Mouse (Mus musculus): ENCODE data around the gene Dnmt1. TPM values are rescaled to one million over a fixed set of nuclear protein-coding genes. Genes with fewer than 3 reads are reported as not detected.
A peak's percentile ranks its signal among the peaks of the same experiment; 100 is the strongest.

Gene Dnmt1
- polyA plus RNA-seq, 1 experiment from 2014 or later = 17.9 TPM

GRCm38 (mm10) chr9:20875021-20875790, 84.5 kb downstream of the Dnmt1 start:
- Histone ChIP-seq H3K4me2 (replicated peaks; ENCODE audit: low read depth) (no peak overlapping the region), H3K9ac (ENCODE audit: low read length) (no peak overlapping the region), H3K4me3 (ENCODE audit: low read depth, low read length) (no peak overlapping the region), H3K4me1 (replicated peaks; ENCODE audit: control insufficient read depth, insufficient read depth) (no peaks in the 10 kb centered on the region), H3K36me3 (ENCODE audit: control insufficient read depth, insufficient read depth, low read length) (no peaks in the 10 kb centered on the region), H3K27ac (replicated peaks) (no peak overlapping the region), H3K9me3 (ENCODE audit: control insufficient read depth, low read length) (no peaks in the 10 kb centered on the region), H3K27me3 (ENCODE audit: control insufficient read depth, insufficient read depth, low read length) (no peaks in the 10 kb centered on the region)
- 61% methylated on average over 22 of the region's 23 CpGs for WGBS
- no peak for TF ChIP-seq EP300 (optimal IDR thresholded peaks at IDR 0.05)
- TF ChIP-seq CTCF (IDR thresholded peaks at IDR 0.05; ENCODE audit: low read depth) = no peak
- ATAC-seq (ENCODE audit: low FRiP score, low TSS enrichment) = no peak
- no peak for DNase-seq (ENCODE audit: low spot score)

GRCm38 (mm10) chr9:20873521-20873920, 86.2 kb downstream of the Dnmt1 start:
- WGBS = 89% methylated on average over 12 of the region's 12 CpGs
- no peaks in the 10 kb centered on the region for H3K4me1 ChIP-seq (replicated peaks; ENCODE audit: control insufficient read depth, insufficient read depth)
- H3K27ac ChIP-seq (replicated peaks) = no peak overlapping the region
- no peaks in the 10 kb centered on the region for H3K9me3 ChIP-seq (ENCODE audit: control insufficient read depth, low read length)
- no peak for TF ChIP-seq EP300 (optimal IDR thresholded peaks at IDR 0.05)
- no peak for TF ChIP-seq CTCF (IDR thresholded peaks at IDR 0.05; ENCODE audit: low read depth)
- DNase-seq (ENCODE audit: low spot score) (no peak), ATAC-seq (ENCODE audit: low FRiP score, low TSS enrichment) (no peak)
- H3K4me2 ChIP-seq (replicated peaks; ENCODE audit: low read depth) = no peak overlapping the region
- H3K4me3 ChIP-seq (ENCODE audit: low read depth, low read length) = no peak overlapping the region
- H3K9ac ChIP-seq (ENCODE audit: low read length) = no peak overlapping the region
- H3K27me3 ChIP-seq (ENCODE audit: control insufficient read depth, insufficient read depth, low read length) = no peaks in the 10 kb centered on the region
- H3K36me3 ChIP-seq (ENCODE audit: control insufficient read depth, insufficient read depth, low read length) = no peaks in the 10 kb centered on the region

- no peak for ATAC-seq (ENCODE audit: low FRiP score, low TSS enrichment)
- no peak overlapping the region for H3K9ac ChIP-seq (ENCODE audit: low read length)
- H3K27me3 ChIP-seq (ENCODE audit: control insufficient read depth, insufficient read depth, low read length) = no peaks in the 10 kb centered on the region
- H3K27ac ChIP-seq (replicated peaks) = no peak overlapping the region
- H3K4me2 ChIP-seq (replicated peaks; ENCODE audit: low read depth) = no peak overlapping the region
- H3K36me3 ChIP-seq (ENCODE audit: control insufficient read depth, insufficient read depth, low read length) = no peaks in the 10 kb centered on the region
- TF ChIP-seq EP300 (optimal IDR thresholded peaks at IDR 0.05) (no peak), CTCF (IDR thresholded peaks at IDR 0.05; ENCODE audit: low read depth) (no peak)
- 82% methylated on average over 9 of the region's 10 CpGs for WGBS
- DNase-seq (ENCODE audit: low spot score) = no peak
- H3K4me1 ChIP-seq (replicated peaks; ENCODE audit: control insufficient read depth, insufficient read depth) = no peaks in the 10 kb centered on the region
- H3K4me3 ChIP-seq (ENCODE audit: low read depth, low read length) = no peak overlapping the region
- H3K9me3 ChIP-seq (ENCODE audit: control insufficient read depth, low read length) = no peaks in the 10 kb centered on the region
These were observed 86.7 kb downstream of the Dnmt1 start for GRCm38 (mm10) chr9:20872991-20873390.

DNA sequence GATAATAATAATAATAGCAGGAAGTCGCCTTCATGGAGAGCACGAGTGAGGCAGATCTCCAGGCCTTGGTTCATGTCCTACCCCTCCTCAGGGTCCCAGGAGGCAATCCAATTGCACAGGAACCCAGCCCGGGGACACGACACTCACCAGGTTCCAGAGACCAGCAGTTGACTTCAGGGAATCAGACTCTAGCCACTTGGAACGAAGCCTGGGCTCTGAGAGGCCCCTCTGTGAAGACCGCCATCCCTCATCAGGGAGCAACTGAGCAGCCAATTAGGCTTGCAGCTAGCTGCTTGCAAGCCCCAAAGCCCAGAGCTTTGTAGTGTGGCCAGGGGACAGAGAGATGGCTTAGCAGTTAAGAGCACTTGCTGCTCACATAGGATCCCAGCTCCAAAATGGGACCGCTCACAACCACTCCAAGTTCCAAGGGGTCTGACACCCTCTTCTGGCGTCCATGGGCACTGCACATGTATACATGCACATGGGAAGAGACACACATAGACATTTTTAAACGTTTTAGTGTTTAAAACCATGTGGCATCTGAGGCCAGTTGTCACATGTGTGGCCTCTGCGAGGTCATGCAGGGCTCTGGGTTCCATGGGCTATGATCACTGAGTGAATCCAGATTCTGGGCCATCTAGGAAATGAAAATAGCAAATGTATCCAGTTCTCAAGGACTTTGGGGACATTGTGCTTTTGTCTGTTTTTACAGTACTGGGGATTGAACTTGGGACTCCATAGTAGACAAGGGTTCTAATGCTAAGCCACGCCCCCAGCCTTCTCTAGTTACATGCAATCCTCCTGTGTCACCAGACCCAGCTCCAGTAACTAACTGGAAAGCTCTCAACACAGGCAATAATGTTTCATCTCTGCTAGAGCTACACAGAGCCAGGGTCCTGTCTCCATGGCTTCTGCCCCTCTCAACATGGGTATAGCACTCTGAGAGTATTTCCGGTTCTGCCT, 89.2 kb downstream of the Dnmt1 start:
- H3K27ac ChIP-seq (replicated peaks) = no peak overlapping the region
- H3K27me3 ChIP-seq (ENCODE audit: control insufficient read depth, insufficient read depth, low read length) = no peaks in the 10 kb centered on the region
- TF ChIP-seq CTCF (IDR thresholded peaks at IDR 0.05; ENCODE audit: low read depth) (peak; percentile 29), EP300 (optimal IDR thresholded peaks at IDR 0.05) (no peak)
- no peaks in the 10 kb centered on the region for H3K4me1 ChIP-seq (replicated peaks; ENCODE audit: control insufficient read depth, insufficient read depth)
- no peak for ATAC-seq (ENCODE audit: low FRiP score, low TSS enrichment)
- 77% methylated on average over 12 of the region's 12 CpGs for WGBS
- H3K4me3 ChIP-seq (ENCODE audit: low read depth, low read length) = no peak overlapping the region
- no peaks in the 10 kb centered on the region for H3K36me3 ChIP-seq (ENCODE audit: control insufficient read depth, insufficient read depth, low read length)
- H3K9ac ChIP-seq (ENCODE audit: low read length) = no peak overlapping the region
- H3K4me2 ChIP-seq (replicated peaks; ENCODE audit: low read depth) = no peak overlapping the region
- no peaks in the 10 kb centered on the region for H3K9me3 ChIP-seq (ENCODE audit: control insufficient read depth, low read length)
- DNase-seq (ENCODE audit: low spot score) = no peak

GRCm38 (mm10) chr9:20869246-20869645, 90.4 kb downstream of the Dnmt1 start:
- Histone ChIP-seq H3K4me1 (replicated peaks; ENCODE audit: control insufficient read depth, insufficient read depth) (no peaks in the 10 kb centered on the region), H3K4me2 (replicated peaks; ENCODE audit: low read depth) (peak overlapping the region; percentile 76), H3K36me3 (ENCODE audit: control insufficient read depth, insufficient read depth, low read length) (no peaks in the 10 kb centered on the region), H3K27ac (replicated peaks) (no peak overlapping the region; the same call in 1 of the 2 replicates), H3K27me3 (ENCODE audit: control insufficient read depth, insufficient read depth, low read length) (no peaks in the 10 kb centered on the region), H3K9me3 (ENCODE audit: control insufficient read depth, low read length) (no peaks in the 10 kb centered on the region), H3K9ac (ENCODE audit: low read length) (peak overlapping the region; percentile 71), H3K4me3 (ENCODE audit: low read depth, low read length) (peak overlapping the region; percentile 61)
- no peak for TF ChIP-seq EP300 (optimal IDR thresholded peaks at IDR 0.05)
- no peak for TF ChIP-seq CTCF (IDR thresholded peaks at IDR 0.05; ENCODE audit: low read depth)
- no peak for DNase-seq (ENCODE audit: low spot score)
- 4% methylated on average over 19 of the region's 19 CpGs for WGBS
- no peak; the same call in 1 of the 2 replicates for ATAC-seq (ENCODE audit: low FRiP score, low TSS enrichment)
